Mouse (Mus musculus) embryonic facial prominence, embryonic 11.5 days (tissue): ENCODE results near the gene Tjp2. TPM values are rescaled to one million over a fixed set of nuclear protein-coding genes. Genes with fewer than 3 reads are reported as not detected.
"Not testable (repeated sequence)": the region's sequence is repeated elsewhere in the genome, so short reads cannot be mapped to it uniquely, and the experiment has no call there.

Source experiments
- ATAC-seq: fragments of 200-750 bp; cut with Nextera tagmentation; replicated peaks from 2 replicates; pipeline ENCODE4 v1.8.0; 2017; ENCODE audit warnings: low read depth; ENCODE audit not compliant: insufficient number of reproducible peaks, low FRiP score, low TSS enrichment
- DNase-seq: peaks from one replicate; pipeline ENCODE4 v3.0.0-alpha.2; 2015; ENCODE audit warnings: low spot score
- H3K27ac ChIP-seq: fragments of 300-500 bp; sonication (generic); replicated peaks from 2 replicates; pipeline ENCODE4 v1.5.1; 2014; ENCODE audit warnings: mild to moderate bottlenecking, low read depth, low read length, control low read depth
- H3K27me3 ChIP-seq: fragments of 300-500 bp; sonication (generic); 2 replicates; pipeline ENCODE4 v1.6.1; 2014; ENCODE audit warnings: mild to moderate bottlenecking, low read length, moderate library complexity, mixed read lengths; ENCODE audit not compliant: control insufficient read depth, insufficient read depth
- H3K36me3 ChIP-seq: fragments of 300-500 bp; sonication (generic); replicated peaks from 2 replicates; pipeline ENCODE4 v1.6.1; 2014; ENCODE audit warnings: low read depth, mild to moderate bottlenecking, low read length, moderate library complexity, mixed read lengths; ENCODE audit not compliant: control insufficient read depth, insufficient read depth
- H3K4me1 ChIP-seq: fragments of 300-500 bp; sonication (generic); 2 replicates; pipeline ENCODE4 v1.6.1; 2014; ENCODE audit warnings: low read length, mixed read lengths; ENCODE audit not compliant: control insufficient read depth, insufficient read depth
- H3K4me2 ChIP-seq: fragments of 300-500 bp; sonication (generic); 2 replicates; pipeline ENCODE4 v1.6.1; 2014; ENCODE audit warnings: low read depth, mild to moderate bottlenecking, control low read depth, low read length, moderate library complexity
- H3K4me3 ChIP-seq: fragments of 300-500 bp; sonication (generic); 2 replicates; pipeline ENCODE4 v1.5.1; 2014; ENCODE audit warnings: low read depth, low read length, control low read depth
- H3K9ac ChIP-seq: fragments of 300-500 bp; sonication (generic); replicated peaks from 2 replicates; pipeline ENCODE4 v1.6.1; 2014; ENCODE audit warnings: mild to moderate bottlenecking, control low read depth, low read length
- H3K9me3 ChIP-seq: fragments of 300-500 bp; sonication (generic); replicated peaks from 2 replicates; pipeline ENCODE4 v1.6.1; 2016; ENCODE audit warnings: mild to moderate bottlenecking, low read length, inconsistent platforms, mixed read lengths; ENCODE audit not compliant: control insufficient read depth
- WGBS: fragments of 180-500 bp; shearing (Covaris S2); extraction: QIAGEN DNeasy Blood & Tissue Kit; methylation state at CpG from one replicate; pipeline ENCODE4 v1.1.7; 2014; 5-methylcytosine and 5-hydroxymethylcytosine counted together
- polyA plus RNA-seq: library from polyadenylated mRNA; unstranded; fragments of >200 nt; fragmentation: Nextera tagmentation; extraction: Ambion mirVana; gene quantifications from 2 replicates; pipeline ENCODE4 v1.2.1, GENCODE M21; 2014

Tjp2 gene
- polyA plus RNA-seq, 1 experiment from 2014 or later: 22.4 TPM

GRCm38 (mm10) chr19:24107707-24108106 is 117.1 kb downstream of the Tjp2 start:
- H3K9me3 ChIP-seq: no peaks in the 10 kb centered on the region
- no peak overlapping the region for H3K9ac ChIP-seq
- no peak overlapping the region for H3K4me2 ChIP-seq
- no peaks in the 10 kb centered on the region for H3K27me3 ChIP-seq
- H3K4me1 ChIP-seq: no peaks in the 10 kb centered on the region
- peaks cover 5% of the 10 kb centered on the region for H3K36me3 ChIP-seq
- no peak for ATAC-seq
- H3K27ac ChIP-seq: no peak overlapping the region
- no peak for DNase-seq
- H3K4me3 ChIP-seq: no peak overlapping the region
- 94% methylated on average over 12 of the region's 12 CpGs for WGBS

- H3K9ac ChIP-seq: no peak overlapping the region
- H3K4me3 ChIP-seq: no peak overlapping the region
- no peaks in the 10 kb centered on the region for H3K4me1 ChIP-seq
- H3K27me3 ChIP-seq: no peaks in the 10 kb centered on the region
- WGBS: 76% methylated on average over 3 of the region's 3 CpGs
- no peaks in the 10 kb centered on the region for H3K9me3 ChIP-seq
- peaks cover 3% of the 10 kb centered on the region for H3K36me3 ChIP-seq
- ATAC-seq: no peak
- H3K4me2 ChIP-seq: no peak overlapping the region
- no peak overlapping the region for H3K27ac ChIP-seq
- DNase-seq: no peak
These were observed 121.0 kb downstream of the Tjp2 start for GRCm38 (mm10) chr19:24103802-24104201.

- Histone ChIP-seq H3K27me3 (no peaks in the 10 kb centered on the region), H3K4me2 (no peak overlapping the region), H3K4me3 (no peak overlapping the region), H3K36me3 (peaks cover 3% of the 10 kb centered on the region), H3K9me3 (no peaks in the 10 kb centered on the region), H3K27ac (no peak overlapping the region), H3K4me1 (no peaks in the 10 kb centered on the region), H3K9ac (no peak overlapping the region)
- WGBS: 90% methylated on average over 10 of the region's 10 CpGs
- ATAC-seq (no peak), DNase-seq (no peak)
These were observed 122.2 kb downstream of the Tjp2 start for GRCm38 (mm10) chr19:24102562-24103126.

- H3K4me1 ChIP-seq: no peaks in the 10 kb centered on the region
- no peaks in the 10 kb centered on the region for H3K27me3 ChIP-seq
- ATAC-seq (no peak), DNase-seq (peak; percentile 42)
- no peak overlapping the region for H3K27ac ChIP-seq
- no peak overlapping the region for H3K9ac ChIP-seq
- peaks cover 3% of the 10 kb centered on the region for H3K36me3 ChIP-seq
- no peaks in the 10 kb centered on the region for H3K9me3 ChIP-seq
- no peak overlapping the region for H3K4me2 ChIP-seq
- H3K4me3 ChIP-seq: no peak overlapping the region
- WGBS: 83% methylated on average over 6 of the region's 6 CpGs
These were observed 123.6 kb downstream of the Tjp2 start for GRCm38 (mm10) chr19:24101183-24101582.

- no peaks in the 10 kb centered on the region for H3K27me3 ChIP-seq
- H3K9ac ChIP-seq: no peak overlapping the region
- ATAC-seq: no peak
- no peaks in the 10 kb centered on the region for H3K4me1 ChIP-seq
- no peak overlapping the region for H3K4me2 ChIP-seq
- no peaks in the 10 kb centered on the region for H3K9me3 ChIP-seq
- no peak overlapping the region for H3K27ac ChIP-seq
- peak; percentile 19 for DNase-seq
- 70% methylated on average over 10 of the region's 10 CpGs for WGBS
- H3K36me3 ChIP-seq: peaks cover 3% of the 10 kb centered on the region
- no peak overlapping the region for H3K4me3 ChIP-seq
These were observed 126.1 kb downstream of the Tjp2 start for GRCm38 (mm10) chr19:24098691-24099090.

DNA sequence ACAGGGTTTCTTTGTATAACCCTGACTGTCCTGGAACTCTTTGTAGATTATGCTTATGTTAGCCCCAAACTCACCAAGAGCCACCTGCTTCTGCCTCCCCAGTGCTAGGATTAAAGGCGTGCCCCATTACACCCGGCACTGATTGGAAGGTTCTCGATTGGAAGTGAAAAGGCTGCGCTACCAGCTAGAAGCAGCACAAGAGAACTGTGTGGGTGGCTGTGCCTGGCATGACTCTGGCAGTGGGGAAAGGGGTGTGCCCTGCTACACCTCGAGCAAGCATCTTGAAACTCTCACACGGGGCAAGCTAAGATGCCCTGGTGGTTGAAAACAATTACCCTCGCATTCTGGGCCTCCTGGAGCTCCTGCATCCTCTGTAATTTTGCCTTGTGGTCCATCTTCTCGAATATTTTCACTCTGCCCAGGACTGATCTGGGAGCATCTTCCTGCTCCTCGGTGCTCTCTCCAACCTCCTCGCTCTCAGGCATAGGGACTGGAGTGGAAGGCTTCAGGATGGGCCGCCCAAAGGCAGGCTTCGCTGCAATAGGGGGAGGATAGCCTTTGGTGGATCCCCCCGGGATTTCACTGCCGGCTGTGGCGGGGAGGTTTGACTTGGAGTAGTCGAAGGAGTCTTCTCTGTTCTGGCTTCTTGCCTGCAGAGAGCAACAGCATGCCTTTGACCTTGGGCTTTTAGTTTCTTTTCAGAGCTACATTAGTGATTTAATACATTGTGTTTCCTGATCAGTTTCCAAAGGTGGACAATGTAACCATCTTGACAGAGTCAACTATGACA is 127.0 kb downstream of the Tjp2 start:
- 87% methylated on average over 16 of the region's 16 CpGs for WGBS
- H3K4me2 ChIP-seq: no peak overlapping the region
- peaks cover 3% of the 10 kb centered on the region for H3K36me3 ChIP-seq
- no peaks in the 10 kb centered on the region for H3K9me3 ChIP-seq
- ATAC-seq (no peak), DNase-seq (no peak)
- no peaks in the 10 kb centered on the region for H3K27me3 ChIP-seq
- no peak overlapping the region for H3K27ac ChIP-seq
- no peak overlapping the region for H3K4me3 ChIP-seq
- H3K4me1 ChIP-seq: no peaks in the 10 kb centered on the region
- no peak overlapping the region for H3K9ac ChIP-seq

GRCm38 (mm10) chr19:24092060-24092459 is 132.8 kb downstream of the Tjp2 start:
- not testable (repeated sequence) for H3K4me2 ChIP-seq, H3K27ac ChIP-seq, DNase-seq, H3K36me3 ChIP-seq, H3K4me1 ChIP-seq, H3K9me3 ChIP-seq, H3K9ac ChIP-seq, ATAC-seq, H3K4me3 ChIP-seq, H3K27me3 ChIP-seq
- 69% methylated on average over 8 of the region's 8 CpGs for WGBS

GRCm38 (mm10) chr19:24090366-24090765 is 134.5 kb downstream of the Tjp2 start:
- no peak overlapping the region for H3K27ac ChIP-seq
- H3K9ac ChIP-seq: no peak overlapping the region
- H3K4me1 ChIP-seq: no peaks in the 10 kb centered on the region
- no peaks in the 10 kb centered on the region for H3K9me3 ChIP-seq
- H3K4me3 ChIP-seq: no peak overlapping the region
- WGBS: 76% methylated on average over 2 of the region's 2 CpGs
- no peak for ATAC-seq
- no peak for DNase-seq
- no peaks in the 10 kb centered on the region for H3K36me3 ChIP-seq
- H3K27me3 ChIP-seq: no peaks in the 10 kb centered on the region
- H3K4me2 ChIP-seq: no peak overlapping the region
